Mouse (Mus musculus): ENCODE results near the gene Rab3il1. TPM values are rescaled to one million over a fixed set of nuclear protein-coding genes. Genes with fewer than 3 reads are reported as not detected.

Rab3il1 gene
- polyA plus RNA-seq, 1 experiment from 2014 or later = 63.6 TPM

DNA sequence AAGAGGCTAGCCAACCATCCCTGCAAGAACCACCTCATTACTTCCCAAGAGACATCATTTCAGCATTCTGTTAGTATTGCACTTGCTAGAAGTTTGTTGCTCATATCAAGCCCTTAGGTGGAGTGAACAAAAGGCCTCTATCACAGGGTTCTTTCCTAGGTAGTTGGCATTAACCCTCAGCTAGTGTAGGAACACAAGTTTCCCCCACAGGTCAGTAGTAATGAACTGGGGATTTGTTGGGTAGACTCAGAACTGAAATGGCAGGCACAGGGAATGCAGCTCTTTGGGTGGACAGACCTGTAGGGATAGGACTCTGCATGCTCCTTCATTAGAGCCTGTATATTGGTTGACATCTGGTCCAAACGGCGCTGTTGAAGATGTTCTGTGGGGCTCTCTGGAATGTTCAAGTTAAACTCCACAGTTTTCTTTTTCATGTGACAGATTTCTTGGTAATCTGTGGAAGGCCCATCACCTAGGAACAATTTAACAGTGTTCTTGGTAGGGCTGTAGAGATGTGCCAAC lies 15.5 kb upstream of the Rab3il1 start:
- H3K4me3 ChIP-seq (ENCODE audit: low read depth, low read length) = no peak overlapping the region
- no peak for ATAC-seq
- peaks cover 6% of the 10 kb centered on the region; the same call in 1 of the 2 replicates for H3K4me1 ChIP-seq (replicated peaks; ENCODE audit: control insufficient read depth, insufficient read depth, low read length)
- peaks cover 21% of the 10 kb centered on the region for H3K36me3 ChIP-seq (ENCODE audit: control insufficient read depth, insufficient read depth)
- H3K4me2 ChIP-seq (replicated peaks; ENCODE audit: low read depth) = no peak overlapping the region
- H3K27ac ChIP-seq (ENCODE audit: low read depth, low read length) = no peak overlapping the region
- no peaks in the 10 kb centered on the region for H3K27me3 ChIP-seq (replicated peaks; ENCODE audit: control insufficient read depth, insufficient read depth, low read length)
- H3K9ac ChIP-seq (ENCODE audit: low read depth, low read length) = no peak overlapping the region
- no peaks in the 10 kb centered on the region for H3K9me3 ChIP-seq (ENCODE audit: control insufficient read depth)
- 84% methylated on average over 2 of the region's 2 CpGs for WGBS
- TF ChIP-seq CTCF (IDR thresholded peaks at IDR 0.05; ENCODE audit: low read depth) = no peak

GRCm38 (mm10) chr19:9987192-9987591 lies 14.3 kb upstream of the Rab3il1 start:
- Histone ChIP-seq H3K9me3 (ENCODE audit: control insufficient read depth) (no peaks in the 10 kb centered on the region), H3K27ac (ENCODE audit: low read depth, low read length) (no peak overlapping the region), H3K9ac (ENCODE audit: low read depth, low read length) (0 out of 2 replicates have a peak overlapping the region, but pooled peaks have one; percentile 7), H3K36me3 (ENCODE audit: control insufficient read depth, insufficient read depth) (peaks cover 21% of the 10 kb centered on the region), H3K4me1 (replicated peaks; ENCODE audit: control insufficient read depth, insufficient read depth, low read length) (no peaks in the 10 kb centered on the region), H3K4me2 (replicated peaks; ENCODE audit: low read depth) (no peak overlapping the region), H3K4me3 (ENCODE audit: low read depth, low read length) (no peak overlapping the region), H3K27me3 (replicated peaks; ENCODE audit: control insufficient read depth, insufficient read depth, low read length) (no peaks in the 10 kb centered on the region)
- no peak for ATAC-seq
- no peak for TF ChIP-seq CTCF (IDR thresholded peaks at IDR 0.05; ENCODE audit: low read depth)
- 50% methylated on average over 6 of the region's 6 CpGs for WGBS

DNA sequence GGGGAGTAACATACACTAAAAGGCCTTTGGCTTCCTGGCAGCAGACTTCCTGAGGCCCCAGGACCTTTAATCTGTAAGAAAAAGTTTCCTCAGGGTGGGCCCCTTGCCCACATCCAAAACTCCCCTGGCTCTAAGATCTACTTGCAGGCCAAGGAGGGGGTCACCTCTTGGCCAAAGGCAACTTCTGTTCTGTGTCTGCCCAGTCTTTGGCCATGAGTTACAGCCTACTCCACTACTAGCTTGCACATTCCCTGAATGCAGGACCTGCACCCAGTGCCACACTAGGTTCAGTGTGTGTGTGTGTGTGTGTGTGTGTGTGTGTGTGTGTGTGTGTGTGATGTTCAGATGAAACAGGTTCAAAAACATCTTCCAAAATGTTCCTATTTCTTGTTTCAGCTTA lies 13.9 kb upstream of the Rab3il1 start:
- Histone ChIP-seq H3K4me2 (replicated peaks; ENCODE audit: low read depth) (no peak overlapping the region), H3K4me3 (ENCODE audit: low read depth, low read length) (no peak overlapping the region), H3K9me3 (ENCODE audit: control insufficient read depth) (no peaks in the 10 kb centered on the region), H3K36me3 (ENCODE audit: control insufficient read depth, insufficient read depth) (peaks cover 21% of the 10 kb centered on the region), H3K9ac (ENCODE audit: low read depth, low read length) (0 out of 2 replicates have a peak overlapping the region, but pooled peaks have one; percentile 7), H3K27ac (ENCODE audit: low read depth, low read length) (no peak overlapping the region), H3K4me1 (replicated peaks; ENCODE audit: control insufficient read depth, insufficient read depth, low read length) (no peaks in the 10 kb centered on the region), H3K27me3 (replicated peaks; ENCODE audit: control insufficient read depth, insufficient read depth, low read length) (no peaks in the 10 kb centered on the region)
- TF ChIP-seq CTCF (IDR thresholded peaks at IDR 0.05; ENCODE audit: low read depth) = no peak
- no peak for ATAC-seq

DNA sequence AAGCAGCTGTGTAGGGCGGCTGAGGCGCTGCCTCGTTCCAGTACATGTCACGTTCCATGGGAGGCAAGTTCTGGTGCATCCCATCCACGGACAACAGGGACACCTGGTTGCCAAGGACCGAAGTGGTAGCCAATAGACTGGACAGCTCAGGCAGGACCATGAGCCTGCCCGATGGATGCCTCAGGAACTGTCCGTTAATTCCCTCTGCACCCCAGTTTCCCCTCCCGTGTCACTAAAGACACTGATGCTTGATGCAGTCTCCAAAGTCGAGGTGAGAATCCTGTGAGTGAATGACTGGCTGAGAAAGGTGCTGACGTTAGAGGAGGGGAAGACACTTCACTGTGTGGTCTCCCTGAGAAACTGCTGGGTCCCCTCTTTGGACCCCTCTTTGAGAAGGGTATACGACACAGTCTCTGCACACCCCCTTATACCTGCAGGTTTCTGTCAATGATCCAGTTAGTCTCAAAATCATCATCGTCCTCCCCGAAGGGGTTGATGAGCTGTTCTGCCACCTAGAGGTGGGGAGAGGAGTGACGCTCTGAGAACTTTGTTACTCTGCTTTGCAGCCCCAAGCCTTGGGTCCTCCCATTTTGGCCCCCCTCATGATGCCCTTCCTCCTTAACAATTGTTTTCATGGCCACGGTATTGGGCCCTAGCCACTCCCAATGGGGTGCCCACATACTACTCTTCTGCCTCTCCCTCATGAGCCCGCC lies 12.1 kb upstream of the Rab3il1 start:
- ATAC-seq = no peak
- Histone ChIP-seq H3K4me1 (replicated peaks; ENCODE audit: control insufficient read depth, insufficient read depth, low read length) (no peaks in the 10 kb centered on the region), H3K9me3 (ENCODE audit: control insufficient read depth) (no peaks in the 10 kb centered on the region), H3K4me3 (ENCODE audit: low read depth, low read length) (no peak overlapping the region), H3K27me3 (replicated peaks; ENCODE audit: control insufficient read depth, insufficient read depth, low read length) (no peaks in the 10 kb centered on the region), H3K36me3 (ENCODE audit: control insufficient read depth, insufficient read depth) (peaks cover 16% of the 10 kb centered on the region), H3K27ac (ENCODE audit: low read depth, low read length) (no peak overlapping the region), H3K4me2 (replicated peaks; ENCODE audit: low read depth) (no peak overlapping the region), H3K9ac (ENCODE audit: low read depth, low read length) (no peak overlapping the region)
- 66% methylated on average over 17 of the region's 17 CpGs for WGBS
- peak; percentile 82 for TF ChIP-seq CTCF (IDR thresholded peaks at IDR 0.05; ENCODE audit: low read depth)

- Histone ChIP-seq H3K36me3 (ENCODE audit: control insufficient read depth, insufficient read depth) (peaks cover 10% of the 10 kb centered on the region), H3K4me1 (replicated peaks; ENCODE audit: control insufficient read depth, insufficient read depth, low read length) (no peaks in the 10 kb centered on the region), H3K4me2 (replicated peaks; ENCODE audit: low read depth) (no peak overlapping the region), H3K27me3 (replicated peaks; ENCODE audit: control insufficient read depth, insufficient read depth, low read length) (no peaks in the 10 kb centered on the region), H3K9me3 (ENCODE audit: control insufficient read depth) (no peaks in the 10 kb centered on the region), H3K4me3 (ENCODE audit: low read depth, low read length) (no peak overlapping the region), H3K27ac (ENCODE audit: low read depth, low read length) (no peak overlapping the region), H3K9ac (ENCODE audit: low read depth, low read length) (no peak overlapping the region)
- ATAC-seq = no peak
- no peak for TF ChIP-seq CTCF (IDR thresholded peaks at IDR 0.05; ENCODE audit: low read depth)
Observed at GRCm38 (mm10) chr19:9989884-9990256, 11.6 kb upstream of the Rab3il1 start.

GRCm38 (mm10) chr19:9991304-9991703 lies 10.2 kb upstream of the Rab3il1 start:
- ATAC-seq = 0 out of 2 replicates have a peak, but pooled peaks have one; percentile 19
- no peak overlapping the region for H3K9ac ChIP-seq (ENCODE audit: low read depth, low read length)
- H3K4me1 ChIP-seq (replicated peaks; ENCODE audit: control insufficient read depth, insufficient read depth, low read length) = no peaks in the 10 kb centered on the region
- H3K9me3 ChIP-seq (ENCODE audit: control insufficient read depth) = no peaks in the 10 kb centered on the region
- peak; percentile 96 for TF ChIP-seq CTCF (IDR thresholded peaks at IDR 0.05; ENCODE audit: low read depth)
- 28% methylated on average over 5 of the region's 5 CpGs for WGBS
- no peaks in the 10 kb centered on the region for H3K27me3 ChIP-seq (replicated peaks; ENCODE audit: control insufficient read depth, insufficient read depth, low read length)
- no peak overlapping the region for H3K27ac ChIP-seq (ENCODE audit: low read depth, low read length)
- no peak overlapping the region for H3K4me2 ChIP-seq (replicated peaks; ENCODE audit: low read depth)
- no peaks in the 10 kb centered on the region for H3K36me3 ChIP-seq (ENCODE audit: control insufficient read depth, insufficient read depth)
- H3K4me3 ChIP-seq (ENCODE audit: low read depth, low read length) = no peak overlapping the region

Data from intestine, postnatal 0 days (tissue).